Mouse (Mus musculus) ES-E14 (cell line): ENCODE results near the gene Spp2. TPM values are rescaled to one million over a fixed set of nuclear protein-coding genes. Genes with fewer than 3 reads are reported as not detected.
A peak's percentile ranks its signal among the peaks of the same experiment; 100 is the strongest.

Experiments
- DNase-seq: peaks from one replicate; pipeline ENCODE4 v3.0.0-alpha.2; 2013; ENCODE audit warnings: low read depth, low spot score
- H3K27ac ChIP-seq: 2 replicates; pipeline ENCODE4 v1.5.1; 2012; ENCODE audit warnings: low read depth, mild to moderate bottlenecking, low read length, moderate library complexity, mixed read lengths; ENCODE audit not compliant: poor library complexity, insufficient read depth, severe bottlenecking
- H3K36me3 ChIP-seq: 2 replicates; pipeline ENCODE4 v1.6.1; 2012; ENCODE audit warnings: mild to moderate bottlenecking, low read length, moderate library complexity, mixed read lengths; ENCODE audit not compliant: control insufficient read depth, poor library complexity, insufficient read depth, severe bottlenecking
- H3K4me1 ChIP-seq, 2 experiments: fragments of 150-350 bp in 1 of 2; sonication (generic) in 1 of 2; 2 replicates each; pipeline ENCODE4 v1.6.1; 2012; ENCODE audit warnings: low read length in 2 of 2, mild to moderate bottlenecking in 1 of 2, mixed read lengths in 1 of 2; ENCODE audit not compliant: control insufficient read depth in 2 of 2, insufficient read depth in 2 of 2, poor library complexity in 1 of 2
- H3K4me3 ChIP-seq, 2 experiments: fragments of 150-350 bp in 1 of 2; sonication (generic) in 1 of 2; 2 replicates each; pipeline ENCODE4 v1.5.1; 2012; ENCODE audit warnings: low read length in 2 of 2, low read depth in 1 of 2, mild to moderate bottlenecking in 1 of 2, mixed read lengths in 1 of 2; ENCODE audit not compliant: insufficient read depth in 1 of 2, poor library complexity in 1 of 2, severe bottlenecking in 1 of 2
- H3K9ac ChIP-seq: 2 replicates; pipeline ENCODE4 v1.6.1; 2012; ENCODE audit warnings: low read depth, mild to moderate bottlenecking, low read length, mixed read lengths; ENCODE audit not compliant: poor library complexity, insufficient read depth, severe bottlenecking
- H3K9me3 ChIP-seq: fragments of 150-350 bp; sonication (generic); 2 replicates; pipeline ENCODE4 v1.6.1; 2012; ENCODE audit warnings: low read depth, mild to moderate bottlenecking, low read length; ENCODE audit not compliant: control insufficient read depth, insufficient read depth
- CHD2 ChIP-seq: IDR thresholded peaks from 2 replicates; pipeline ENCODE4 v1.6.1; 2014; ENCODE audit warnings: mild to moderate bottlenecking, low read depth, low read length, inconsistent platforms
- HCFC1 ChIP-seq: IDR thresholded peaks from 2 replicates; pipeline ENCODE4 v1.6.1; 2012; ENCODE audit warnings: low read length, inconsistent platforms, borderline replicate concordance; ENCODE audit not compliant: insufficient read depth
- MAFK ChIP-seq: IDR thresholded peaks from 2 replicates; pipeline ENCODE4 v1.6.1; 2014; ENCODE audit warnings: mild to moderate bottlenecking, low read depth, low read length, inconsistent platforms; ENCODE audit not compliant: insufficient read depth
- ZC3H11A ChIP-seq: IDR thresholded peaks from 2 replicates; pipeline ENCODE4 v1.6.1; 2012; ENCODE audit warnings: low read depth, mild to moderate bottlenecking, inconsistent platforms, low read length, borderline replicate concordance
- ZNF384 ChIP-seq: IDR thresholded peaks from 2 replicates; pipeline ENCODE4 v1.6.1; 2012; ENCODE audit warnings: low read depth, low read length, inconsistent platforms
- in situ Hi-C, 2 experiments: fragments of 600-800 bp; cut with MboI; formaldehyde crosslinking; loops; one replicate each; pipeline ENCODE4 v1.15.1; 2025; ENCODE audit warnings: low sequenced_read_pairs in 2 of 2, inconsistent platforms in 1 of 2; ENCODE audit not compliant: unreplicated experiment in 2 of 2
- total RNA-seq: library from RNA; depleted of rRNA; stranded (reverse); fragments of 300-350 nt; gene quantifications from 2 replicates; pipeline ENCODE4 v1.2.3, GENCODE M21; 2012; rRNA removed

Gene Spp2
- total RNA-seq = not detected in 2 replicates

GRCm38 (mm10) chr1:88406807-88407198 lies at the start of gene Spp2:
Gene Spp2 (plus strand): TSS chr1:88406961.
- no peak for DNase-seq
- Histone ChIP-seq H3K9ac (no peak within 1 kb of the TSS), H3K36me3 (no peaks in the 10 kb centered on the region), H3K9me3 (no peaks in the 10 kb centered on the region), H3K4me1 (no peaks in the 10 kb centered on the region), H3K27ac (no peak within 1 kb of the TSS), H3K4me3 (no peak within 1 kb of the TSS)
- in situ Hi-C loops = no loop called here
- no peak for TF ChIP-seq HCFC1
- no peak for TF ChIP-seq MAFK
- no peak for TF ChIP-seq CHD2
- TF ChIP-seq ZC3H11A = no peak
- TF ChIP-seq ZNF384 = no peak

GRCm38 (mm10) chr1:88357458-88358090 lies 49.2 kb upstream of the Spp2 start:
- H3K27ac ChIP-seq = no peak overlapping the region

GRCm38 (mm10) chr1:88358102-88358654 lies 48.6 kb upstream of the Spp2 start:
- H3K4me1 ChIP-seq = no peaks in the 10 kb centered on the region
- no peak overlapping the region for H3K27ac ChIP-seq
- H3K36me3 ChIP-seq = no peaks in the 10 kb centered on the region
- no peak for DNase-seq
- H3K9ac ChIP-seq = no peak overlapping the region
- in situ Hi-C loops = no loop called here
- H3K4me3 ChIP-seq = no peak overlapping the region
- no peaks in the 10 kb centered on the region for H3K9me3 ChIP-seq
- TF ChIP-seq HCFC1 (no peak), CHD2 (no peak), ZC3H11A (no peak), ZNF384 (no peak)

More at GRCm38 (mm10) chr1:88357458-88358090, 49.2 kb upstream of the Spp2 start:
- in situ Hi-C loops = no loop called here
- no peaks in the 10 kb centered on the region for H3K9me3 ChIP-seq
- no peak for TF ChIP-seq MAFK
- peak; percentile 22; the same call in 1 of the 2 replicates for TF ChIP-seq ZC3H11A
- TF ChIP-seq HCFC1 = no peak
- TF ChIP-seq CHD2 = no peak
- H3K9ac ChIP-seq = no peak overlapping the region
- no peaks in the 10 kb centered on the region for H3K36me3 ChIP-seq
- no peak overlapping the region for H3K4me3 ChIP-seq
- H3K4me1 ChIP-seq = no peaks in the 10 kb centered on the region
- DNase-seq = peak; percentile 84

- H3K4me3 ChIP-seq = no peak overlapping the region
Observed at GRCm38 (mm10) chr1:88361085-88361484, 45.7 kb upstream of the Spp2 start.

More at GRCm38 (mm10) chr1:88361085-88361484, 45.7 kb upstream of the Spp2 start:
- H3K36me3 ChIP-seq = no peaks in the 10 kb centered on the region
- no peak for DNase-seq
- TF ChIP-seq CHD2 (no peak), ZNF384 (0 out of 2 replicates have a peak, but pooled peaks have one; percentile 28)
- no peak overlapping the region for H3K9ac ChIP-seq
- no peaks in the 10 kb centered on the region for H3K9me3 ChIP-seq
- H3K27ac ChIP-seq = no peak overlapping the region
- in situ Hi-C loops = no loop called here
- H3K4me1 ChIP-seq = no peaks in the 10 kb centered on the region
